Mouse (Mus musculus): ENCODE results near the gene Ldlrap1.

GRCm38 (mm10) chr4:134702981-134703834, 64.6 kb downstream of the Ldlrap1 start:
- TF ChIP-seq BHLHE40 (IDR thresholded peaks at IDR 0.05; ENCODE audit: low read depth, low read length) (no peak), MAX (IDR thresholded peaks at IDR 0.05; ENCODE audit: low read length) (no peak), EP300 (IDR thresholded peaks at IDR 0.05; ENCODE audit: low read length) (no peak), CHD2 (IDR thresholded peaks at IDR 0.05; ENCODE audit: low read length) (no peak), CTCF (conservative IDR thresholded peaks at IDR 0.05 in 1 of 2, IDR thresholded peaks at IDR 0.05 in 1 of 2; ENCODE audit: low read depth in 2 of 2, low read length in 2 of 2) (no peak), ZMIZ1 (IDR thresholded peaks at IDR 0.05; ENCODE audit: low read depth, low read length) (no peak), SIN3A (IDR thresholded peaks at IDR 0.05; ENCODE audit: low read length) (no peak), ZNF384 (IDR thresholded peaks at IDR 0.05; ENCODE audit: low read depth, low read length) (no peak), POLR2A (IDR thresholded peaks at IDR 0.05; ENCODE audit: low read depth, low read length) (no peak), ETS1 (conservative IDR thresholded peaks at IDR 0.05; ENCODE audit: low read depth, low read length) (no peak), ELF1 (IDR thresholded peaks at IDR 0.05; ENCODE audit: low read depth, low read length) (no peak), ZC3H11A (IDR thresholded peaks at IDR 0.05; ENCODE audit: low read depth, low read length) (no peak)

Measured in CH12.LX (cell line).